Mouse (Mus musculus) hindbrain, embryonic 15.5 days (tissue): ENCODE results near the gene H2afz. TPM values are rescaled to one million over a fixed set of nuclear protein-coding genes. Genes with fewer than 3 reads are reported as not detected.

Experiments used
- ATAC-seq: fragments of 200-750 bp; cut with Nextera tagmentation; 2 replicates; pipeline ENCODE4 v1.8.0; 2017; ENCODE audit warnings: low read depth, moderate number of reproducible peaks, moderate TSS enrichment; ENCODE audit not compliant: low FRiP score
- H3K27ac ChIP-seq: fragments of 300-500 bp; sonication (generic); replicated peaks from 2 replicates; pipeline ENCODE4 v1.5.1; 2015; ENCODE audit warnings: mild to moderate bottlenecking, inconsistent platforms
- H3K27me3 ChIP-seq: fragments of 300-500 bp; sonication (generic); 2 replicates; pipeline ENCODE4 v1.6.1; 2015; ENCODE audit warnings: control low read depth, inconsistent platforms
- H3K36me3 ChIP-seq: fragments of 300-500 bp; sonication (generic); 2 replicates; pipeline ENCODE4 v1.6.1; 2015; ENCODE audit warnings: control low read depth, inconsistent platforms
- H3K4me1 ChIP-seq: fragments of 300-500 bp; sonication (generic); replicated peaks from 2 replicates; pipeline ENCODE4 v1.6.1; 2015; ENCODE audit warnings: control low read depth, inconsistent platforms
- H3K4me2 ChIP-seq: fragments of 300-500 bp; sonication (generic); 2 replicates; pipeline ENCODE4 v1.6.1; 2015; ENCODE audit warnings: moderate library complexity, mild to moderate bottlenecking, inconsistent platforms
- H3K4me3 ChIP-seq: fragments of 300-500 bp; sonication (generic); 2 replicates; pipeline ENCODE4 v1.5.1; 2015; ENCODE audit warnings: mild to moderate bottlenecking, inconsistent platforms
- H3K9ac ChIP-seq: fragments of 300-500 bp; sonication (generic); 2 replicates; pipeline ENCODE4 v1.6.1; 2015; ENCODE audit warnings: inconsistent platforms
- H3K9me3 ChIP-seq: fragments of 300-500 bp; sonication (generic); 2 replicates; pipeline ENCODE4 v1.6.1; 2016; ENCODE audit warnings: control low read depth, inconsistent platforms
- WGBS: fragments of 180-500 bp; shearing (Covaris S2); methylation state at CpG from one replicate; pipeline ENCODE4 v1.1.7; 2015; 5-methylcytosine and 5-hydroxymethylcytosine counted together
- polyA plus RNA-seq: library from polyadenylated mRNA; unstranded; fragments of >200 nt; fragmentation: Nextera tagmentation; extraction: Ambion mirVana; gene quantifications from 2 replicates; pipeline ENCODE4 v1.2.1, GENCODE M21; 2015

Gene H2afz
- 730 and 843 TPM in 2 replicates for polyA plus RNA-seq

- peak within 1 kb of the TSS; percentile 64 for H3K4me2 ChIP-seq
- H3K9ac ChIP-seq = peak within 1 kb of the TSS; percentile 94
- WGBS = under 1% methylated on average over 85 of the region's 115 CpGs
- H3K36me3 ChIP-seq = no peaks in the 10 kb centered on the region
- peak; percentile 97 for ATAC-seq
- no peaks in the 10 kb centered on the region for H3K9me3 ChIP-seq
- H3K4me1 ChIP-seq = peaks cover 31% of the 10 kb centered on the region
- H3K27ac ChIP-seq = peak within 1 kb of the TSS; percentile 97
- peak within 1 kb of the TSS; percentile 93 for H3K4me3 ChIP-seq
- H3K27me3 ChIP-seq = no peaks in the 10 kb centered on the region
Observed at GRCm38 (mm10) chr3:137864124-137864987, at the start of gene H2afz. Gene H2afz, plus strand, starts transcription at chr3:137864487.

GRCm38 (mm10) chr3:137818713-137819112 lies 45.6 kb upstream of the H2afz start:
- ATAC-seq = no peak
- no peaks in the 10 kb centered on the region for H3K27me3 ChIP-seq
- no peak overlapping the region for H3K4me2 ChIP-seq
- WGBS = 15% methylated on average over 4 of the region's 4 CpGs
- no peak overlapping the region for H3K4me3 ChIP-seq
- H3K9ac ChIP-seq = no peak overlapping the region
- no peaks in the 10 kb centered on the region for H3K4me1 ChIP-seq
- H3K9me3 ChIP-seq = no peaks in the 10 kb centered on the region
- no peaks in the 10 kb centered on the region for H3K36me3 ChIP-seq
- no peak overlapping the region for H3K27ac ChIP-seq

GRCm38 (mm10) chr3:137820688-137821467 lies 43.4 kb upstream of the H2afz start:
- Histone ChIP-seq H3K27ac (no peak overlapping the region), H3K4me3 (no peak overlapping the region), H3K36me3 (no peaks in the 10 kb centered on the region), H3K27me3 (no peaks in the 10 kb centered on the region), H3K9me3 (no peaks in the 10 kb centered on the region), H3K4me1 (no peaks in the 10 kb centered on the region), H3K9ac (no peak overlapping the region), H3K4me2 (no peak overlapping the region)
- WGBS = 87% methylated on average over 6 of the region's 6 CpGs
- no peak for ATAC-seq

GRCm38 (mm10) chr3:137823317-137823716 lies 41.0 kb upstream of the H2afz start:
- 92% methylated on average over 3 of the region's 3 CpGs for WGBS
- Histone ChIP-seq H3K9me3 (no peaks in the 10 kb centered on the region), H3K27ac (no peak overlapping the region), H3K4me2 (no peak overlapping the region), H3K27me3 (no peaks in the 10 kb centered on the region), H3K9ac (no peak overlapping the region), H3K4me1 (no peaks in the 10 kb centered on the region), H3K4me3 (no peak overlapping the region), H3K36me3 (no peaks in the 10 kb centered on the region)
- ATAC-seq = no peak

GRCm38 (mm10) chr3:137827678-137828077 lies 36.6 kb upstream of the H2afz start:
- H3K27ac ChIP-seq = 0 out of 2 replicates have a peak overlapping the region, but pooled peaks have one; percentile 0
- WGBS = 46% methylated on average over 11 of the region's 11 CpGs
- H3K9ac ChIP-seq = no peak overlapping the region

GRCm38 (mm10) chr3:137831156-137831555 lies 33.1 kb upstream of the H2afz start:
- H3K9ac ChIP-seq = no peak overlapping the region
- no peak overlapping the region for H3K27ac ChIP-seq
- no peaks in the 10 kb centered on the region for H3K9me3 ChIP-seq
- ATAC-seq = no peak
- H3K36me3 ChIP-seq = no peaks in the 10 kb centered on the region
- 91% methylated on average over 2 of the region's 2 CpGs for WGBS
- no peak overlapping the region for H3K4me3 ChIP-seq
- H3K4me2 ChIP-seq = no peak overlapping the region
- no peaks in the 10 kb centered on the region for H3K27me3 ChIP-seq
- no peaks in the 10 kb centered on the region for H3K4me1 ChIP-seq

More at GRCm38 (mm10) chr3:137827678-137828077, 36.6 kb upstream of the H2afz start:
- Histone ChIP-seq H3K27me3 (no peaks in the 10 kb centered on the region), H3K36me3 (no peaks in the 10 kb centered on the region), H3K4me2 (no peak overlapping the region), H3K4me3 (no peak overlapping the region), H3K4me1 (no peaks in the 10 kb centered on the region), H3K9me3 (no peaks in the 10 kb centered on the region)
- ATAC-seq = 0 out of 2 replicates have a peak, but pooled peaks have one; percentile 15

GRCm38 (mm10) chr3:137833128-137833527 lies 31.2 kb upstream of the H2afz start:
- Histone ChIP-seq H3K4me2 (no peak overlapping the region), H3K27me3 (no peaks in the 10 kb centered on the region), H3K9me3 (no peaks in the 10 kb centered on the region), H3K9ac (no peak overlapping the region), H3K36me3 (no peaks in the 10 kb centered on the region), H3K4me3 (no peak overlapping the region), H3K4me1 (no peaks in the 10 kb centered on the region), H3K27ac (no peak overlapping the region)
- ATAC-seq = no peak

GRCm38 (mm10) chr3:137833698-137834097 lies 30.6 kb upstream of the H2afz start:
- Histone ChIP-seq H3K27me3 (no peaks in the 10 kb centered on the region), H3K4me2 (no peak overlapping the region), H3K9ac (no peak overlapping the region), H3K9me3 (no peaks in the 10 kb centered on the region), H3K4me3 (no peak overlapping the region), H3K4me1 (no peaks in the 10 kb centered on the region), H3K36me3 (no peaks in the 10 kb centered on the region), H3K27ac (no peak overlapping the region)
- WGBS = 85% methylated on average over 4 of the region's 4 CpGs
- ATAC-seq = no peak

- no peak for ATAC-seq
- H3K9me3 ChIP-seq = no peaks in the 10 kb centered on the region
- H3K9ac ChIP-seq = no peak overlapping the region
- 87% methylated on average over 1 of the region's 1 CpGs for WGBS
- no peak overlapping the region for H3K4me3 ChIP-seq
- H3K4me2 ChIP-seq = no peak overlapping the region
- H3K27ac ChIP-seq = no peak overlapping the region
- no peaks in the 10 kb centered on the region for H3K36me3 ChIP-seq
- no peaks in the 10 kb centered on the region for H3K27me3 ChIP-seq
- no peaks in the 10 kb centered on the region for H3K4me1 ChIP-seq
Observed at GRCm38 (mm10) chr3:137836543-137836942, 27.7 kb upstream of the H2afz start.

GRCm38 (mm10) chr3:137838160-137838559 lies 26.1 kb upstream of the H2afz start:
- no peaks in the 10 kb centered on the region for H3K36me3 ChIP-seq
- H3K27me3 ChIP-seq = no peaks in the 10 kb centered on the region
- H3K4me1 ChIP-seq = no peaks in the 10 kb centered on the region
- no peaks in the 10 kb centered on the region for H3K9me3 ChIP-seq
- ATAC-seq = no peak
- H3K9ac ChIP-seq = no peak overlapping the region
- H3K4me2 ChIP-seq = no peak overlapping the region
- no peak overlapping the region for H3K4me3 ChIP-seq
- H3K27ac ChIP-seq = no peak overlapping the region

GRCm38 (mm10) chr3:137842944-137843343 lies 21.3 kb upstream of the H2afz start:
- Histone ChIP-seq H3K27ac (no peak overlapping the region), H3K27me3 (no peaks in the 10 kb centered on the region), H3K4me3 (no peak overlapping the region), H3K9ac (no peak overlapping the region), H3K36me3 (no peaks in the 10 kb centered on the region), H3K9me3 (no peaks in the 10 kb centered on the region), H3K4me2 (no peak overlapping the region), H3K4me1 (no peaks in the 10 kb centered on the region)
- 84% methylated on average over 1 of the region's 1 CpGs for WGBS
- no peak for ATAC-seq

GRCm38 (mm10) chr3:137844263-137844662 lies 20.0 kb upstream of the H2afz start:
- no peak overlapping the region for H3K4me3 ChIP-seq
- H3K9me3 ChIP-seq = no peaks in the 10 kb centered on the region
- no peak for ATAC-seq
- no peak overlapping the region for H3K9ac ChIP-seq
- H3K27me3 ChIP-seq = no peaks in the 10 kb centered on the region
- H3K36me3 ChIP-seq = no peaks in the 10 kb centered on the region
- H3K4me1 ChIP-seq = no peaks in the 10 kb centered on the region
- H3K27ac ChIP-seq = no peak overlapping the region
- 85% methylated on average over 3 of the region's 3 CpGs for WGBS
- no peak overlapping the region for H3K4me2 ChIP-seq
